Mouse (Mus musculus): ENCODE measurements at regions not wholly inside any gene's neighbourhood (a gene's known extent, or its start where the extent isn't known, plus 50 kb on each side); places are given as distances from the start of the nearest gene placed in this dataset.

DNA sequence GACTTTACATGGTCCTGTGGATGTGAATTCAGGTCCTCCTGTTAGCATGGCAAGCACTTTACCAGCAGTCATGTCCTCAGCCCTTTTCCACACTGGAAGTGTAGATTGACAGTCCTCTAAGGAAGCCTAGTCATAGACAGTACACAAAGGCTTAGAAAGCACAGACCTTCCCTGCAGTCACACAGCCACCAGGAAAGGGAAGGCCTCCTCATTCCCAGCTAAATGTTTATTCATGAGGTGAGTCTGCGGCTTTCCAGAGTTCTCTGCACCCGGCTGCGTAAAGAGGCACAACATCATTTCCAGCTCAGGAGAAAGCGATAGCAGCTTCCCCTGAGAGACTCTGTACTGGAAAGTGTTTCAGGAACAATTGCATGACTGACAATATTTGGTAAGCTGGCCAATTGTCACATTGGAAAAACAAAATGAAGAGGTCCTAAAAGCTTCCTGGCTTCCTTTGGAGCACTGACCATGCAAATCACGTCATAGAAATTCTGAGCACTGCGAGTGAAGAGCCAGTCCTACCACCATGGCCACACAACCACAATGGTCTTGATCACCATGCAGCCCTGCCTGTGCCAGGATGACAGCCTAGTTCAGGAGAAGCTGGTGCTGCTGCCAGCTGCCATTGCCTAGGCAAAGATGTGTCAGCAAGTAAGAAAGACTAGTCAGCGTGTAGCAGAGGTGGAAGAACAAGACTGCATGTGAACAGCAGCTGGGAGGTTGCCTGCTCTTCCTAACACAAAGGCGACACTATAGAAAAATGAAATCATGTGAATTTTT is 252.2 kb upstream of the Tbl1xr1 start:
- no peak for DNase-seq

GRCm38 (mm10) chr3:21824913-21825610 is 251.4 kb upstream of the Tbl1xr1 start:
- DNase-seq = no peak

DNA sequence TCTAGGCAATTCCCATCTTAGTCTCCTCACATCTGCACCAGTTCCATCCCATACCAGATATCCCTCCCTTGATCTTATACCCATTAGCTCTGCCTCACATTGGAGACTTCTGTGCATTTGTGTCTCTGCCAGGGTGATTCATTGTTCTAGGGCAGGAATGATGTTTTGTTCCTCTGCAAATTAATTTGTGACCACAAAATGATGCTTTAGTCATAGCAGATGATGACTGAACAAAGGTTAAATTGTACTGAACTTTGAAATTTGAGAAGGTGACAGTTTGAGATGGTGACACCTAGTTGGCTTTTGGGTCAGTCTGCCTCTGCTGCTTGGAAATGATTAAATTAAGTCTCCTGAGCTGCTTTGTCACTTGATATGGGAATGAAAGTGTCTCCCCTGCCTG is 248.8 kb upstream of the Tbl1xr1 start:
- no peak for DNase-seq

DNA sequence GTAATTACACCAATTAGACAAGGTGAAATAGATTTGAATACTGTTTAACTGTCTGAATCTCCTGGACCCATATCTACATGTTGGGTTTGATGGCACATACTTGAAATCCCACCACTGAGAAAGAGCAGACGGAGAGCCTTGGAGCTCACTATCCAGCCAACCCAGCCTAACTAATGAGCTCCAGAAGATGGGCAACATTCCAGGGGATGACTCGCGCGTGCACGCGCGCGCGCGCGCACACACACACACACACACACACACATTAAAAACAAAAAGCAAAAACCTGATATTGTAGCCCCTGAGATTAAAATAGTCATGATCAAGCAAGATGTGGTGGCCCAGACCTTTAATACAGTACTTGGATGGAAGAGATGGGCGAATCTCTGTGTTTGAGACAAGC is 243.3 kb upstream of the Tbl1xr1 start:
- no peak for DNase-seq

DNA sequence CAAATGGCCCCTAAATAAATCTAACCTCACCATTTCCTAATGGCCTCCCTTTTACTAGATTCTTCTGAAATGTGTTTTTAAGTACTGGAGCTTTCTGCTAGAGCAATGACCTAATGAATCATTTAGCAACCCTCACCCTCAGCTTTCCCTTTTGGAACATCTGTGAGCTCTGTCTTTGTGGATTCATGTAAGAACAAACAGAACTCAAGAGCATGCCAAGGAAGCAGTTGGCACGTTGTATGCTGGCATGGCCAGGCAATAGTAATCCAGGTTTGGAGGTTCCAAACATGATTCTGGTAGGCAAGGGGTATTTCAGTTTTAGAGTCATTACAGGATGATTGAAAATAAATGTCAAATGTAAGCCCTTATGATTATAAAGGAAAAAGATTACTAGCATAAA is 240.9 kb upstream of the Tbl1xr1 start:
- DNase-seq = no peak

- no peak for DNase-seq
Measured at GRCm38 (mm10) chr3:21837297-21837946, 239.0 kb upstream of the Tbl1xr1 start.

DNA sequence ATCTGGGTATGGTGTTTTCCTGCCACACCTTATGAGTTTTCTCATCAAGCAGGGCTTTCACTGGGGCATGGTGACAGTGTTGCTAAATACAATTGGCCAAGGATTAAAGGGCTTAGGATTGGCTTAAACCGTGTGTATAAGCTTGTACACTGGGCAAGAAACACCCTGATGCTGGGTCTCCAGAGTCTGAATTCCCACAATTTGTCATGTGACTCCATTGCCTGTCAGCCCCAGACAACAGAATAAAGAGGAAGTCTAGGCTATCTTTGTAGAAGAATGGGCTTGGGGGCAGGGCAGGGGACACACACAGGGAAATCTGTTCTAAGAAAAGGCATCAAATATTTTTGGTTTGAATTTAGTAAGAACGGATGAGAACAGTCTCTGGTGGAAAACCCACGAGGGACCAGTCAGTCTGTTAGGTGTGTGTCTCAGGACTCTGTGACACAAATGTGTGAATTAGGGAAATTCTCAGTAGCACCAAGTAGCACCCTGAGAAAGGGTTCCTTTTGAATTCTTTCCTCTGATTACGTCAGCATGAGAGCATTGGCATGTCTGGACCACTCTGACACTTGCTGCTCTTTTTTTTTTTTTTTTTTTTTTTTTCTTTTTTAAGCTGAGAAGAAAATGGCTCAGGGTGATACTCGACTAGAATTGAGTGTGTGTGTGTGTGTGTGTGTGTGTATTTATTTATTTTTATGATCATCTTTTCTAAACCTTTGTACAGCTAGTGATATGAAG is 235.5 kb upstream of the Tbl1xr1 start:
- DNase-seq = no peak

GRCm38 (mm10) chr3:21841506-21841905 is 234.9 kb upstream of the Tbl1xr1 start:
- DNase-seq = no peak

- no peak for DNase-seq
Measured at GRCm38 (mm10) chr3:21842545-21843291, 233.7 kb upstream of the Tbl1xr1 start.

DNA sequence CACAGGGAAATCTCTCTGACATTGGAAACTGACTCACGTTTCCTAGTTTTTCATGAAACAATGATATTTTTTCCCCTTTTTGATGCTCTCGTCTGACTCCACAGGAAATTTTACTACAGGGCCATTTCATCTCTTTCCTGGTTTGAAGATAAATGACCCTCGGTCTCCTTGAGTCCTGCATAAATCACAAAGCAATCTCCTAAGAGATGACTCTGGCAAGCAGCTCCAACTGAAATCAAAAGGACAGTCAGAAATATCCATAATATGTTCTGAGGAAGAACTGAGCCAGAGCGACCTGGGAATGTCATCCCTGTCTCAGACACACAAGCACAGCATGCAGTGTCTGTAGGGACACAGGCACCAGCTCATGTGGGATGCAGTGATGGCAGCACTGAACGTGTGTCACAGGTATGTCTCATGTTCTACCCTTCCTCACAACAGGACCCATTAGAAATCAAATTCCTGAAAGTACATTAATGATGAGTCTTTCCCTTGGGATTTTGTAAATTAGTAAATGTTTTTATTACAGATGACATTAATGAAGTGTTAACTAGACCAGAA is 233.1 kb upstream of the Tbl1xr1 start:
- no peak for DNase-seq

DNA sequence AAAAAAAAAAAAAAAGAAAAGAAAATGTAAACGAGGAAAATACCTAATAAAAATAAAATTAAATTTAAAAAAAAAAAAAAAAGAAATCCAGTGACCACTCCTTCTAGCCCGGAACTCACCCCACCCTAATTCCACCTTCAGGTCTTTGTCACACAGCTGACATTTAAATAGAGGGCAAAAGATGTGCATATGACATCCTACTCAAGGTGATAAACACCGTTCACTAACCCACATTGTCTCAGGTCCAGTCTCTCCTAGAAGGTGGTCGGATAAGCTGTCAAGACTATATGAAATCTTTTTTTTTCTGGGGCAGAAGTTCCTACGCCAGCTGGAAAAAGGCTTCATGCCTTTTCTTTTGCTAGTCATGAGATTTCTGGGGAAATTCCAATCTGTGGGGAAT is 226.6 kb upstream of the Tbl1xr1 start:
- no peak for DNase-seq

DNA sequence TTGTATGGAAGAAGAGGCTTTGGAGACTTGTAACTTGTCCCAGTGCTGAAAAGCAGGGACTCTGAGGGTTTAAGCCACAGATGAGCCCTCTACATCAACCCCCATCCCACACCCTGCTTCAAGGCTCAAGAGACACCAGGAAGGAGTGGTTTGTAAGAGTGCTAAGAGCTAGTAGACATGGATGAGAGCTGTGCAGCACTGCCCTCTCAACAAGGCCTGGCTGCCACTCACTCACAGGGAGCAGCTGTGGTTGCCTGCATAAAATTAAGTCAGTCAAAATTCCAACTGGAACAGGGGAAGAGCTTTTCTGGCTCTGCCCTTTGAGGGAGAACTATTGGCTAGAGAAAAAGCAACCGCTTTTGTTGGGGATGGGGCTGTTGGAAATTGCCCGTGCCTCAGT is 225.5 kb upstream of the Tbl1xr1 start:
- no peak for DNase-seq

- no peak for DNase-seq
Measured at GRCm38 (mm10) chr3:21854340-21854739, 222.1 kb upstream of the Tbl1xr1 start.

DNA sequence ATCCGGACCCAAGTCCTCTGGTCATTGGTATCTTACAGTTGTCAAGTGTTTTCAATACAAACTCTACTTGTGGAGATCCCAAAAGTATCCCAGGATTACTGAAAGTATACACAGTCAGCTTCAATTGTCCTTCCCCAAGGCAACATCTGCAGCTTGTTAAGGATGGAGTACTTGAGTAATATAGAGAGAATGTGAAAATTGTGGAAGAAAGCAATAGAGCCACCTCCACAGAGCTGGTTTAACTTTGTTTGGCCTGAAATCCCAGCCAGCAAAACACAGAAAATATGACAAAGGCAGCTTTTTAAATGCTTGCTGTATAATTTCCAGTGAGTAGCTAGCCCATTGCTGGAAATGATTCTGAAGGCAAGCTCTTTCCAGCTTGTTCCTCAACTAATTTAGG is 217.0 kb upstream of the Tbl1xr1 start:
- DNase-seq = no peak

- DNase-seq = no peak
Measured at GRCm38 (mm10) chr3:21860915-21861635, 215.4 kb upstream of the Tbl1xr1 start.

GRCm38 (mm10) chr3:21861636-21861970 is 214.8 kb upstream of the Tbl1xr1 start:
- DNase-seq = no peak

DNA sequence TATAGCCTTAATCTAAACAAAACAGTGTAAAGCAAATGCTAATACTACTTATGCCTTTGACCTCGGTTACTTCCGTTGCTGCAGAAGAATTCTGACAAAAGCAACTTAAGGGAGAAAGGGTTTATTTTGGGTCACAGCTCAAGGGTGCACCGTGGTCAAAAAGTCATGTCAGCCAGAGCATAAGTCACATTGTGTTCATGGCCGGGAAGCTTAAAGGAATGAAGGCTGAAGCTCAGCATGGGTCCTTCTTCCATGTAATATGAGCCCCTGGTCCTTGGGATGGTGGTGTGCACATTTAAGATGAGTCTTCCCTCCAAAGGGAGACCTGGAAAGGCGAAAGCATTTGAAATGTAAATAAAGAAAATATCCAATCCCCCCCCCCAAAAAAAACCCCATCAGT is 212.1 kb upstream of the Tbl1xr1 start:
- DNase-seq = no peak

DNA sequence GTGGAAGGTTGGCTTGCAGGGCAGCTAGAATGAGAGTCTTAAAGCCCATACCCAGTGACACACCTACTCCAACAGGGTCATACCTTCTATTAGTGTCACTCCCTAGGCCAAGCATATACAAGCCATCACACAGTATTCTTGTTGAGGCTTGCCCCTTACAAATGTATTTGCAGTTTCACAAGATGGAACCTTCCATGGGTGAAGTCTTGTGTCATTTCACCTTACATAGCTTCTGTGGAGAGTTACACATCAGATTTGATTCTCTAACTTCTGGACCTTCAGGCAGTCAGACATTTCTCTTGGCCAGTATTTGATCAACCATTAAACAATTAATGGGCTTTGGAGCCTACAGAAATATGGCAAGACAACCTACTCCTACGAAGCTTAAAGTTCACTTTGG is 210.6 kb upstream of the Tbl1xr1 start:
- no peak for DNase-seq

GRCm38 (mm10) chr3:21878396-21878795 is 198.1 kb upstream of the Tbl1xr1 start:
- DNase-seq = no peak

- DNase-seq = no peak
Measured at GRCm38 (mm10) chr3:21884216-21884615, 192.2 kb upstream of the Tbl1xr1 start.

DNA sequence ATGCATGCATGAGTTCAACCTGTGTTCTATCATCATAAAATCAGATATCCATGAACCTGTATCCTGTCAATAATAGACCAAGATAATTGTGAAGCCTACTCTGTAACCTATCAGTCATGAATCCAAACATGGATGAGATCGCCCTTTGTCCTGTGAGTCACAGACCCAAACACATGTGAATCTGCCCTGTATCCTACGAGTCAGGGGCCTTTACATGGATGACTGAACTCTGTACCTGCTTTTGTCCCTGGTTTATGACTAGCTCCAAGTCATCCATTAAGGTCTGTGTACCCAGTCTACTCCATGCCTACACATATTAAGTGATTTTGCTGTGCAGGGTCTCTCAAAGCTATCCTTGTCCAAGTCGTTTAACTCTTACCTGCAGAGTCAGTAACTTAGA is 187.7 kb upstream of the Tbl1xr1 start:
- DNase-seq = no peak
